Mouse (Mus musculus): ENCODE measurements at regions not wholly inside any gene's neighbourhood (a gene's known extent, or its start where the extent isn't known, plus 50 kb on each side); places are given as distances from the start of the nearest gene placed in this dataset.
A peak's percentile ranks its signal among the peaks of the same experiment; 100 is the strongest.

- no peak overlapping the region for H3K27ac ChIP-seq (replicated peaks; ENCODE audit: low read depth, low read length)
- no peak for TF ChIP-seq POLR2A (IDR thresholded peaks at IDR 0.05; ENCODE audit: borderline replicate concordance, extremely low read depth, insufficient read depth, insufficient read length)
- no peaks in the 10 kb centered on the region for H3K27me3 ChIP-seq (ENCODE audit: control insufficient read depth, insufficient read depth, low read length)
- H3K9me3 ChIP-seq (ENCODE audit: control insufficient read depth, low read length), result no peaks in the 10 kb centered on the region
- peak; percentile 57 for DNase-seq (ENCODE audit: low spot score)
- no peak overlapping the region for H3K4me2 ChIP-seq (replicated peaks; ENCODE audit: low read depth, low read length, severe bottlenecking)
- ATAC-seq (ENCODE audit: low FRiP score, low read depth), result peak; percentile 34; the same call in 1 of the 2 replicates
- H3K4me1 ChIP-seq (ENCODE audit: control insufficient read depth, insufficient read depth, low read length), result no peaks in the 10 kb centered on the region
- WGBS, result 65% methylated on average over 3 of the region's 3 CpGs
- H3K36me3 ChIP-seq (ENCODE audit: control insufficient read depth, insufficient read depth, low read length), result no peaks in the 10 kb centered on the region
- no peak overlapping the region for H3K9ac ChIP-seq (ENCODE audit: low read depth, low read length, severe bottlenecking)
- H3K4me3 ChIP-seq (replicated peaks; ENCODE audit: low read length), result no peak overlapping the region
Measured at GRCm38 (mm10) chr12:7050791-7051190, 926.7 kb upstream of the Apob start.

DNA sequence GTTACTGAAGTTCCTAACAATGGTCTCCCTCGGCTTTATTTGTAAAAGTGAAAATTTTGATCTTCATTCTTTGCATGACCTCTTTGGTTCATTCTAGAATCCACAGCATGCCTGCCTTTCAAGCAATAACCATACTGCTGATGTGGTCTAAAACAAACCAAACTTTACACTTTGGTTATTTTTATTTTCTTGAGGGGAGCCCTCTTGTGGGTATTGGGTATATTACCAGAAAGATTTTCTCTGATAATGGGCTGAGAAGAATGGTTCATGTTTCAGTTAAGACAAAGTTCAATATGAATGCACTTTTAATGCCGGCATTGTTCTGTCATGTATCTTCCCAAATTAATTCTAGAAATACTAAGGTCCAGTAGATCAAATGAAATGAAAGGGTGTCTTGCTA is 922.9 kb upstream of the Apob start:
- TF ChIP-seq POLR2A (IDR thresholded peaks at IDR 0.05; ENCODE audit: borderline replicate concordance, extremely low read depth, insufficient read depth, insufficient read length), result no peak
- WGBS, result 77% methylated on average over 2 of the region's 2 CpGs
- Histone ChIP-seq H3K9me3 (ENCODE audit: control insufficient read depth, low read length) (no peaks in the 10 kb centered on the region), H3K27ac (replicated peaks; ENCODE audit: low read depth, low read length) (no peak overlapping the region), H3K36me3 (ENCODE audit: control insufficient read depth, insufficient read depth, low read length) (no peaks in the 10 kb centered on the region), H3K4me1 (ENCODE audit: control insufficient read depth, insufficient read depth, low read length) (no peaks in the 10 kb centered on the region), H3K27me3 (ENCODE audit: control insufficient read depth, insufficient read depth, low read length) (no peaks in the 10 kb centered on the region), H3K4me3 (replicated peaks; ENCODE audit: low read length) (no peak overlapping the region), H3K4me2 (replicated peaks; ENCODE audit: low read depth, low read length, severe bottlenecking) (no peak overlapping the region), H3K9ac (ENCODE audit: low read depth, low read length, severe bottlenecking) (no peak overlapping the region)
- no peak for ATAC-seq (ENCODE audit: low FRiP score, low read depth)
- DNase-seq (ENCODE audit: low spot score), result no peak

DNA sequence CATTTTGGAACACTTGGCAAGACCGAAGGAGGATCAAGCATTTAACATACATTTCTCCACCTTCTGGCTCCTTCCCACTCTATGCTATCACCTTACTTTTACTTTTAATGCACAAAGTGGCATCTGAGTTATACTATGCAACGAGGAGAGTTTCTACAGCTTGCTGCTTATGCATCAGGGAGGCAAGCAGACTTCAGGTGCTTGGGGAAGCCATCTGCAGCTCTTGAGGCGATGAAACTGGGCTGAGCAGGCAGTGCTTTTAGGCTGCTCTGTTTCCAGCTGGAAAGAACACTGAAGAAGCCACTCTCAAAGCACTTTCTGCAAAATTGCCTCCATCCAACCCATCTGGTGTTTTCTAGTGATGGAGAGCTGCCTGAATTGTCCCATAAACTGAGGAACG is 882.9 kb upstream of the Apob start:
- Histone ChIP-seq H3K27ac (replicated peaks; ENCODE audit: low read depth, low read length) (no peak overlapping the region), H3K4me2 (replicated peaks; ENCODE audit: low read depth, low read length, severe bottlenecking) (no peak overlapping the region), H3K4me3 (replicated peaks; ENCODE audit: low read length) (no peak overlapping the region), H3K4me1 (ENCODE audit: control insufficient read depth, insufficient read depth, low read length) (no peaks in the 10 kb centered on the region), H3K9me3 (ENCODE audit: control insufficient read depth, low read length) (no peaks in the 10 kb centered on the region), H3K27me3 (ENCODE audit: control insufficient read depth, insufficient read depth, low read length) (no peaks in the 10 kb centered on the region), H3K9ac (ENCODE audit: low read depth, low read length, severe bottlenecking) (no peak overlapping the region), H3K36me3 (ENCODE audit: control insufficient read depth, insufficient read depth, low read length) (no peaks in the 10 kb centered on the region)
- 73% methylated on average over 4 of the region's 4 CpGs for WGBS
- DNase-seq (ENCODE audit: low spot score) (no peak), ATAC-seq (ENCODE audit: low FRiP score, low read depth) (no peak)
- no peak for TF ChIP-seq POLR2A (IDR thresholded peaks at IDR 0.05; ENCODE audit: borderline replicate concordance, extremely low read depth, insufficient read depth, insufficient read length)

GRCm38 (mm10) chr12:7095440-7095839 is 882.0 kb upstream of the Apob start:
- no peak overlapping the region for H3K4me3 ChIP-seq (replicated peaks; ENCODE audit: low read length)
- H3K9ac ChIP-seq (ENCODE audit: low read depth, low read length, severe bottlenecking), result no peak overlapping the region
- WGBS, result 50% methylated on average over 1 of the region's 1 CpGs
- no peaks in the 10 kb centered on the region for H3K36me3 ChIP-seq (ENCODE audit: control insufficient read depth, insufficient read depth, low read length)
- no peak for DNase-seq (ENCODE audit: low spot score)
- no peak for TF ChIP-seq POLR2A (IDR thresholded peaks at IDR 0.05; ENCODE audit: borderline replicate concordance, extremely low read depth, insufficient read depth, insufficient read length)
- H3K27ac ChIP-seq (replicated peaks; ENCODE audit: low read depth, low read length), result no peak overlapping the region
- H3K9me3 ChIP-seq (ENCODE audit: control insufficient read depth, low read length), result no peaks in the 10 kb centered on the region
- no peak overlapping the region for H3K4me2 ChIP-seq (replicated peaks; ENCODE audit: low read depth, low read length, severe bottlenecking)
- no peaks in the 10 kb centered on the region for H3K4me1 ChIP-seq (ENCODE audit: control insufficient read depth, insufficient read depth, low read length)
- no peaks in the 10 kb centered on the region for H3K27me3 ChIP-seq (ENCODE audit: control insufficient read depth, insufficient read depth, low read length)
- ATAC-seq (ENCODE audit: low FRiP score, low read depth), result no peak

GRCm38 (mm10) chr12:7096221-7096620 is 881.2 kb upstream of the Apob start:
- no peak overlapping the region for H3K27ac ChIP-seq (replicated peaks; ENCODE audit: low read depth, low read length)
- no peaks in the 10 kb centered on the region for H3K4me1 ChIP-seq (ENCODE audit: control insufficient read depth, insufficient read depth, low read length)
- H3K27me3 ChIP-seq (ENCODE audit: control insufficient read depth, insufficient read depth, low read length), result no peaks in the 10 kb centered on the region
- no peaks in the 10 kb centered on the region for H3K36me3 ChIP-seq (ENCODE audit: control insufficient read depth, insufficient read depth, low read length)
- H3K4me3 ChIP-seq (replicated peaks; ENCODE audit: low read length), result no peak overlapping the region
- no peaks in the 10 kb centered on the region for H3K9me3 ChIP-seq (ENCODE audit: control insufficient read depth, low read length)
- 63% methylated on average over 3 of the region's 3 CpGs for WGBS
- DNase-seq (ENCODE audit: low spot score) (no peak), ATAC-seq (ENCODE audit: low FRiP score, low read depth) (no peak)
- H3K4me2 ChIP-seq (replicated peaks; ENCODE audit: low read depth, low read length, severe bottlenecking), result no peak overlapping the region
- no peak overlapping the region for H3K9ac ChIP-seq (ENCODE audit: low read depth, low read length, severe bottlenecking)
- TF ChIP-seq POLR2A (IDR thresholded peaks at IDR 0.05; ENCODE audit: borderline replicate concordance, extremely low read depth, insufficient read depth, insufficient read length), result no peak

GRCm38 (mm10) chr12:7139044-7139443 is 838.4 kb upstream of the Apob start:
- H3K4me3 ChIP-seq (replicated peaks; ENCODE audit: low read length), result no peak overlapping the region
- no peak for DNase-seq (ENCODE audit: low spot score)
- TF ChIP-seq POLR2A (IDR thresholded peaks at IDR 0.05; ENCODE audit: borderline replicate concordance, extremely low read depth, insufficient read depth, insufficient read length), result no peak
- 75% methylated on average over 3 of the region's 3 CpGs for WGBS
- H3K9me3 ChIP-seq (ENCODE audit: control insufficient read depth, low read length), result no peaks in the 10 kb centered on the region
- H3K4me1 ChIP-seq (ENCODE audit: control insufficient read depth, insufficient read depth, low read length), result no peaks in the 10 kb centered on the region
- no peak for ATAC-seq (ENCODE audit: low FRiP score, low read depth)
- no peak overlapping the region for H3K4me2 ChIP-seq (replicated peaks; ENCODE audit: low read depth, low read length, severe bottlenecking)
- no peak overlapping the region for H3K9ac ChIP-seq (ENCODE audit: low read depth, low read length, severe bottlenecking)
- no peak overlapping the region for H3K27ac ChIP-seq (replicated peaks; ENCODE audit: low read depth, low read length)
- H3K27me3 ChIP-seq (ENCODE audit: control insufficient read depth, insufficient read depth, low read length), result no peaks in the 10 kb centered on the region
- H3K36me3 ChIP-seq (ENCODE audit: control insufficient read depth, insufficient read depth, low read length), result no peaks in the 10 kb centered on the region
